Mouse (Mus musculus): ENCODE data around the gene Kat7. TPM values are rescaled to one million over a fixed set of nuclear protein-coding genes. Genes with fewer than 3 reads are reported as not detected.
A peak's percentile ranks its signal among the peaks of the same experiment; 100 is the strongest.

The Kat7 gene
- polyA plus RNA-seq, 2 experiments, result 49.7 to 58.5 TPM

GRCm38 (mm10) chr11:95350289-95350688, 40.2 kb upstream of the Kat7 start:
- Histone ChIP-seq H3K9ac (ENCODE audit: low read depth, low read length, severe bottlenecking) (no peak overlapping the region), H3K4me2 (replicated peaks; ENCODE audit: low read depth, low read length, severe bottlenecking) (no peak overlapping the region), H3K27ac (replicated peaks; ENCODE audit: low read depth, low read length) (no peak overlapping the region), H3K4me3 (replicated peaks; ENCODE audit: low read length) (no peak overlapping the region), H3K9me3 (ENCODE audit: control insufficient read depth, low read length) (no peaks in the 10 kb centered on the region), H3K27me3 (ENCODE audit: control insufficient read depth, insufficient read depth, low read length) (no peaks in the 10 kb centered on the region), H3K36me3 (ENCODE audit: control insufficient read depth, insufficient read depth, low read length) (peaks cover 20% of the 10 kb centered on the region), H3K4me1 (ENCODE audit: control insufficient read depth, insufficient read depth, low read length) (peaks cover 7% of the 10 kb centered on the region; the same call in 1 of the 2 replicates)
- no peak for TF ChIP-seq POLR2A (IDR thresholded peaks at IDR 0.05; ENCODE audit: borderline replicate concordance, extremely low read depth, insufficient read depth, insufficient read length)
- ATAC-seq (ENCODE audit: low FRiP score, low read depth) (no peak), DNase-seq (ENCODE audit: low spot score) (no peak)
- 54% methylated on average over 6 of the region's 6 CpGs for WGBS

DNA sequence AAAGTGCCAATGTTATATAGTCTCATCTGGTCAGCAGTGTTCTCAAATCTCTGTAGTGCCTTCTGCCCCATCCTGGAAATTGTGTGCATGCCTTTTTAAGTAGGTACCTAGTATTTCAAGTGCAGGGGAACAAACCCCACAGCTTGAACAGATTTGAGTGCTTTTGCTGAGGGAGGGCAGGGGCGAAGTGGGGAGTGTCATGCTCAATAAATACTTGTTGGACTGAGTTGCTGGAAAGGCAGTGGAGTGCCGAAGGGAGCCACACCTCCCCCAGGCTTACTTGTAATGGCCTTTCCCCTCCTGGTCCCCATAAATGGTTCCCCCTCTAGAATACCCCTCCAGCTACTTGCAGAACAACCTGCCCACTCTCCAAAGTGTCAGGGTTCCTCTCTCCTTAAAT, 34.1 kb upstream of the Kat7 start:
- H3K4me3 ChIP-seq (replicated peaks; ENCODE audit: low read length), result no peak overlapping the region
- no peak overlapping the region for H3K9ac ChIP-seq (ENCODE audit: low read depth, low read length, severe bottlenecking)
- no peak overlapping the region for H3K4me2 ChIP-seq (replicated peaks; ENCODE audit: low read depth, low read length, severe bottlenecking)
- DNase-seq (ENCODE audit: low spot score), result no peak
- no peak for TF ChIP-seq POLR2A (IDR thresholded peaks at IDR 0.05; ENCODE audit: borderline replicate concordance, extremely low read depth, insufficient read depth, insufficient read length)
- H3K27ac ChIP-seq (replicated peaks; ENCODE audit: low read depth, low read length), result no peak overlapping the region
- H3K9me3 ChIP-seq (ENCODE audit: control insufficient read depth, low read length), result no peaks in the 10 kb centered on the region
- 17% methylated on average over 2 of the region's 2 CpGs for WGBS
- peaks cover 29% of the 10 kb centered on the region for H3K4me1 ChIP-seq (ENCODE audit: control insufficient read depth, insufficient read depth, low read length)
- H3K36me3 ChIP-seq (ENCODE audit: control insufficient read depth, insufficient read depth, low read length), result peaks cover 17% of the 10 kb centered on the region
- H3K27me3 ChIP-seq (ENCODE audit: control insufficient read depth, insufficient read depth, low read length), result no peaks in the 10 kb centered on the region
- ATAC-seq (ENCODE audit: low FRiP score, low read depth), result no peak

DNA sequence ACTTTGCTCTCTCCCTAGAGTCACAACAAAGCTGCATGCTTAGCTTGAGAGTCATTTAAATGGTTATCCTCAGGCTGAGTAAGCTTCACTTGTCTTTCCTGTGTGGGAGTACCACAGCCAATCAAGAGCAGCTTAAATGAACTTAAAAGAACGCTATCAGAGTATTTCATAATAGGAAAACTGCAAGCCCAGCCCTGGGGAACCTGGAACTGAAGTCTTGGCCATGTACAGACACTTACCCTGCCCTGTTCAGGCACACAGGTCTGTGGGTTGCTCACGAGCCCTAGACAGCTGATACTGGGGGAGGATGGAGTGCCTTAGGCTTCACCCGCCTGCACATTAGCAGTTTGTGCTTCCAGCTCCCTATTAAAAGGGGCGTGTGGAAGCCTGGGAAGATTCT, 33.1 kb upstream of the Kat7 start:
- H3K4me1 ChIP-seq (ENCODE audit: control insufficient read depth, insufficient read depth, low read length), result peaks cover 39% of the 10 kb centered on the region
- peaks cover 11% of the 10 kb centered on the region for H3K36me3 ChIP-seq (ENCODE audit: control insufficient read depth, insufficient read depth, low read length)
- no peaks in the 10 kb centered on the region for H3K9me3 ChIP-seq (ENCODE audit: control insufficient read depth, low read length)
- 58% methylated on average over 4 of the region's 4 CpGs for WGBS
- H3K9ac ChIP-seq (ENCODE audit: low read depth, low read length, severe bottlenecking), result no peak overlapping the region
- no peak overlapping the region for H3K4me3 ChIP-seq (replicated peaks; ENCODE audit: low read length)
- no peak for DNase-seq (ENCODE audit: low spot score)
- ATAC-seq (ENCODE audit: low FRiP score, low read depth), result no peak
- no peak for TF ChIP-seq POLR2A (IDR thresholded peaks at IDR 0.05; ENCODE audit: borderline replicate concordance, extremely low read depth, insufficient read depth, insufficient read length)
- H3K4me2 ChIP-seq (replicated peaks; ENCODE audit: low read depth, low read length, severe bottlenecking), result no peak overlapping the region
- no peak overlapping the region for H3K27ac ChIP-seq (replicated peaks; ENCODE audit: low read depth, low read length)
- H3K27me3 ChIP-seq (ENCODE audit: control insufficient read depth, insufficient read depth, low read length), result no peaks in the 10 kb centered on the region

DNA sequence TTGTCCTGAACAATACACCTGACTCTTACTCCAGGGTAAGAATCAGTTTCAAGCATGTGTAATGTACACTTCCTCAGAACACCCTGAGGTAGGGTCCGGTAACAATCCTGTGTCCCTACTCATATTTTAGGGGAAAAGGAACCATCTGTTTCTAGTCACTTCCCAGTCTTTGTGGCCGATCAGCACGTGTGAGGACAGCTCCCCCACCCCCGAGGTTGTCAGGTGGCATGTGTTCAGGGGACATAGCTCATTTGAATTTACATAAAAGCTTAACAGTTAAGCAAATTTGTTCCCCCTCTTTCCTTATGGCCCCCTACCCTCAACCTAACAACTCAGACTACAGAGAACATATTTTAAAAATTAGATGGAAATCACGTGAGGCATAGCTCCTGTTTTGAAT, 30.6 kb upstream of the Kat7 start:
- H3K27ac ChIP-seq (replicated peaks; ENCODE audit: low read depth, low read length), result no peak overlapping the region; the same call in 1 of the 2 replicates

DNA sequence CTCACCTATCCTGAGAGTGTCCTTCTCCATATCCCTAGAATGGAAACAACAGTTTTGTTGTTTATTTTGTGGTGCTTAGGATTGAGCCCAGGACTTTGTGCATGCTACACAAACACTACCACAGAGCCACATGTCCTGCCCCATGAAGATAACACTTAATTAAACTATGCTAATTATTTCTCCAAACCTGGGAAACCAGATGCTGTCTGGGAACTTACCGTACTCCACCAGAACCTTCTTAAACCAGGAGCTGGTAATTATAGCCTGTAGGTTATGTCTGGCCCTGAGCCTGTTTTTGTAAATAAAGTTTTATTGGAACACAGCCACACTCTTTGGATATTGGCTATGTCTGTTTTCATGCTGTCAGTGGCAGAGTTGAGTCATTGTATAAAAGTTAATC, 30.2 kb upstream of the Kat7 start:
- Histone ChIP-seq H3K27ac (replicated peaks; ENCODE audit: low read depth, low read length) (0 out of 2 replicates have a peak overlapping the region, but pooled peaks have one; percentile 16), H3K4me1 (ENCODE audit: control insufficient read depth, insufficient read depth, low read length) (peaks cover 48% of the 10 kb centered on the region), H3K4me3 (replicated peaks; ENCODE audit: low read length) (no peak overlapping the region), H3K36me3 (ENCODE audit: control insufficient read depth, insufficient read depth, low read length) (no peaks in the 10 kb centered on the region), H3K4me2 (replicated peaks; ENCODE audit: low read depth, low read length, severe bottlenecking) (peak overlapping the region; percentile 74; the same call in 1 of the 2 replicates), H3K9ac (ENCODE audit: low read depth, low read length, severe bottlenecking) (no peak overlapping the region), H3K9me3 (ENCODE audit: control insufficient read depth, low read length) (no peaks in the 10 kb centered on the region), H3K27me3 (ENCODE audit: control insufficient read depth, insufficient read depth, low read length) (no peaks in the 10 kb centered on the region)
- WGBS, result 20% methylated on average over 1 of the region's 1 CpGs
- DNase-seq (ENCODE audit: low spot score), result no peak
- no peak for TF ChIP-seq POLR2A (IDR thresholded peaks at IDR 0.05; ENCODE audit: borderline replicate concordance, extremely low read depth, insufficient read depth, insufficient read length)
- ATAC-seq (ENCODE audit: low FRiP score, low read depth), result no peak

More for the DNA sequence above, 30.6 kb upstream of the Kat7 start:
- no peak for TF ChIP-seq POLR2A (IDR thresholded peaks at IDR 0.05; ENCODE audit: borderline replicate concordance, extremely low read depth, insufficient read depth, insufficient read length)
- 25% methylated on average over 5 of the region's 5 CpGs for WGBS
- Histone ChIP-seq H3K36me3 (ENCODE audit: control insufficient read depth, insufficient read depth, low read length) (no peaks in the 10 kb centered on the region), H3K9me3 (ENCODE audit: control insufficient read depth, low read length) (no peaks in the 10 kb centered on the region), H3K9ac (ENCODE audit: low read depth, low read length, severe bottlenecking) (no peak overlapping the region), H3K27me3 (ENCODE audit: control insufficient read depth, insufficient read depth, low read length) (no peaks in the 10 kb centered on the region), H3K4me3 (replicated peaks; ENCODE audit: low read length) (no peak overlapping the region), H3K4me1 (ENCODE audit: control insufficient read depth, insufficient read depth, low read length) (peaks cover 48% of the 10 kb centered on the region), H3K4me2 (replicated peaks; ENCODE audit: low read depth, low read length, severe bottlenecking) (no peak overlapping the region; the same call in 1 of the 2 replicates)
- DNase-seq (ENCODE audit: low spot score) (no peak), ATAC-seq (ENCODE audit: low FRiP score, low read depth) (no peak)

All from limb, embryonic 14.5 days (tissue).